ENCODE assay signal across 26 mouse cellular contexts in the genomic region with DNA sequence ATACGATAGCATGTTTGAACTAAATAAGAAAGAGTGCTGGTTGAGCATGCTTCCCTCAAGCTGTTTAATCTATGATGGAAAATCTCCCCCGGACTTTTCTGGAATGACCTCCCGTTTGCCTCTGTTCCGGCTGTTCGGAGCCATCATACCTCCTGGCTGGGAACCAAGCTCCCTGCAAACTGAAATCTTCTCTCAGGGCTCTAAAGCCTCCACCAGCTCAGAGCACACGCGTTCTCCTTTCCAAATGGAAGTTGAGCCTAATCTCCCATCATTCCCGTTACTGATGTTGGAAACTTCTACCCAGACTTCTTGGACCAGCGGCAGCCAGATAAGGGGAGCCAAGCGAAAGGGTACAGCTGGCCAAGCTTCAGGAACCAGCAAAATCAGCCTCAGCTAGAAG. TPM values are rescaled to one million over a fixed set of nuclear protein-coding genes. Genes with fewer than 3 reads are reported as not detected.
"Had no signal": no experiment of that assay in that cellular context is flagged by ENCODE, and none has a peak within 500 bp of the region (broad histone marks: within the 10 kb centered on the region; RNA-seq: fewer than 3 reads in every experiment).

No protein-coding gene starts in this region.

- H3K9me3 ChIP-seq: limb, embryonic 15.5 days; midbrain, embryonic 12.5 days; neural tube, embryonic 13.5 days; stomach, embryonic 15.5 days had no signal

- H3K4me2 ChIP-seq: limb, embryonic 15.5 days; liver, embryonic 11.5 days; midbrain, embryonic 12.5 days; neural tube, embryonic 13.5 days; stomach, embryonic 15.5 days had no signal

- ATAC-seq: liver, postnatal 0 days; midbrain, embryonic 16.5 days had no signal

- DNase-seq: kidney, adult 18-20 months; kidney, adult 9 months; kidney, postnatal 25 days; layer of hippocampus, adult 9-11 months; liver, postnatal 0 days; lung, postnatal 14 days; retina, postnatal 1 day; right cerebral cortex, postnatal 25 days; spleen, adult 18-20 months; thymus, adult 2 months; thymus, postnatal 14 days; thymus, postnatal 4 days had no signal

- H3K36me3 ChIP-seq: limb, embryonic 15.5 days; midbrain, embryonic 12.5 days; neural tube, embryonic 13.5 days; stomach, embryonic 15.5 days had no signal

- H3K27me3 ChIP-seq: limb, embryonic 15.5 days; midbrain, embryonic 12.5 days; neural tube, embryonic 13.5 days; stomach, embryonic 15.5 days had no signal

- H3K27ac ChIP-seq: layer of hippocampus, adult 2 months; limb, embryonic 15.5 days; liver, embryonic 14.5 days; macrophage; midbrain, embryonic 12.5 days; neural tube, embryonic 13.5 days; stomach, embryonic 15.5 days had no signal

- H3K4me1 ChIP-seq: limb, embryonic 15.5 days; midbrain, embryonic 12.5 days; neural tube, embryonic 13.5 days had no signal

- H3K9ac ChIP-seq: limb, embryonic 15.5 days; liver, embryonic 14.5 days; liver, postnatal 0 days; midbrain, embryonic 12.5 days; neural tube, embryonic 13.5 days; stomach, embryonic 15.5 days had no signal

- H3K4me3 ChIP-seq: layer of hippocampus, adult 2 months; limb, embryonic 15.5 days; midbrain, embryonic 12.5 days; myocyte; neural tube, embryonic 13.5 days; stomach, embryonic 15.5 days had no signal

RNA-seq across cellular contexts. Expression of a gene that starts 59.0 kb away (rescaled TPM):
- polyA plus RNA-seq: intestine, embryonic 16.5 days; kidney, embryonic 16.5 days; large intestine, adult 2 months; limb, embryonic 11.5 days; liver, embryonic 11.5 days; liver, embryonic 14.5 days; liver, postnatal 0 days; macrophage; midbrain, embryonic 16.5 days; myocyte; neural tube, embryonic 13.5 days; thymus, adult 2 months had no signal
